Mouse (Mus musculus) lung, postnatal 0 days (tissue): ENCODE data around the gene Gtf2a2. TPM values are rescaled to one million over a fixed set of nuclear protein-coding genes. Genes with fewer than 3 reads are reported as not detected.
A peak's percentile ranks its signal among the peaks of the same experiment; 100 is the strongest.

Experiments
- ATAC-seq: fragments of 200-750 bp; cut with Nextera tagmentation; 2 replicates; pipeline ENCODE4 v1.8.0; 2017; ENCODE audit warnings: moderate library complexity
- DNase-seq: peaks from one replicate; pipeline ENCODE4 v3.0.0-alpha.2; 2016; ENCODE audit warnings: low spot score
- H3K27ac ChIP-seq: fragments of 300-500 bp; sonication (generic); 2 replicates; pipeline ENCODE4 v1.5.1; 2014; ENCODE audit warnings: antibody characterized with exemption, mild to moderate bottlenecking, low read length, mixed read lengths
- H3K27me3 ChIP-seq: fragments of 300-500 bp; sonication (generic); replicated peaks from 2 replicates; pipeline ENCODE4 v1.6.1; 2014; ENCODE audit warnings: low read length, mixed read lengths; ENCODE audit not compliant: insufficient read depth
- H3K36me3 ChIP-seq: fragments of 300-500 bp; sonication (generic); 2 replicates; pipeline ENCODE4 v1.6.1; 2014; ENCODE audit warnings: low read length, mixed read lengths; ENCODE audit not compliant: insufficient read depth
- H3K4me1 ChIP-seq: fragments of 300-500 bp; sonication (generic); 2 replicates; pipeline ENCODE4 v1.6.1; 2014; ENCODE audit warnings: antibody characterized with exemption, low read depth, low read length, mixed read lengths; ENCODE audit not compliant: insufficient read depth
- H3K4me2 ChIP-seq: fragments of 300-500 bp; sonication (generic); replicated peaks from 2 replicates; pipeline ENCODE4 v1.6.1; 2014; ENCODE audit warnings: low read depth, mild to moderate bottlenecking, low read length, moderate library complexity, mixed read lengths
- H3K4me3 ChIP-seq: fragments of 300-500 bp; sonication (generic); 2 replicates; pipeline ENCODE4 v1.5.1; 2014; ENCODE audit warnings: low read depth, low read length
- H3K9ac ChIP-seq: fragments of 300-500 bp; sonication (generic); replicated peaks from 2 replicates; pipeline ENCODE4 v1.6.1; 2014; ENCODE audit warnings: low read depth, mild to moderate bottlenecking
- H3K9me3 ChIP-seq: fragments of 300-500 bp; sonication (generic); 2 replicates; pipeline ENCODE4 v1.6.1; 2016; ENCODE audit warnings: low read length, mixed read lengths
- CTCF ChIP-seq: IDR thresholded peaks from 2 replicates; pipeline ENCODE4 v1.5.1; 2016; ENCODE audit warnings: antibody characterized with exemption, mild to moderate bottlenecking
- EP300 ChIP-seq: IDR thresholded peaks from 2 replicates; pipeline ENCODE4 v1.6.1; 2016; ENCODE audit warnings: antibody characterized with exemption, mild to moderate bottlenecking, control low read depth
- WGBS: fragments of 180-500 bp; shearing (Covaris S2); extraction: QIAGEN DNeasy Blood & Tissue Kit; methylation state at CpG from one replicate; pipeline ENCODE4 v1.1.7; 2014; 5-methylcytosine and 5-hydroxymethylcytosine counted together
- polyA plus RNA-seq: library from polyadenylated mRNA; unstranded; fragments of >200 nt; fragmentation: Nextera tagmentation; extraction: Ambion mirVana; gene quantifications from 2 replicates; pipeline ENCODE4 v1.2.1, GENCODE M21; 2015

Gene Gtf2a2
- polyA plus RNA-seq, 1 experiment from 2014 or later, result 142 TPM

DNA sequence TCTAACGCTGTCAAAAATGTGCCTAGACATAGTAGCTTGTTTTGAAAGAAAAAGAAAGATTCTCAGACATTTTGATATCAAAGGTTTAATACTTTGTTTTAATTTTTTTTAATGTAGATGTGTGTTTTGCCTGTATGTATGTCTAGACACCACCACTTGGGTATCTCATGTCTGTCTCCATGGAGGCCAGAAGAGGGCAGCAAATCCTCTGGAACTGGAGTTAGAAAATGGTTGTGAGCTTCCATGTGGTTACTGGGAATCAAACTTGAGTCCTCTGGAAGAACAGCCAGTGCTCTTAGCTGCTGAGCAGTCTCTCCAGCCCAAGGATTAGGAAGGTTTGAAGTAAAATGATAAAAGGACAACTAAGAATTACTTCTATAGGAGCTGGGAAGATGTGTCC, 13.0 kb upstream of the Gtf2a2 start:
- DNase-seq (no peak), ATAC-seq (no peak)
- Histone ChIP-seq H3K27ac (no peak overlapping the region), H3K4me1 (no peaks in the 10 kb centered on the region), H3K27me3 (no peaks in the 10 kb centered on the region), H3K36me3 (peaks cover 44% of the 10 kb centered on the region), H3K4me2 (no peak overlapping the region), H3K9me3 (no peaks in the 10 kb centered on the region), H3K4me3 (no peak overlapping the region), H3K9ac (no peak overlapping the region)
- 91% methylated on average over 1 of the region's 1 CpGs for WGBS
- peak; percentile 37 for TF ChIP-seq CTCF
- TF ChIP-seq EP300, result no peak

- Histone ChIP-seq H3K27me3 (no peaks in the 10 kb centered on the region), H3K4me2 (no peak overlapping the region), H3K9ac (no peak overlapping the region), H3K27ac (no peak overlapping the region), H3K4me3 (no peak overlapping the region), H3K9me3 (no peaks in the 10 kb centered on the region), H3K4me1 (no peaks in the 10 kb centered on the region), H3K36me3 (peaks cover 42% of the 10 kb centered on the region)
- no peak for TF ChIP-seq CTCF
- TF ChIP-seq EP300, result no peak
- whole genome bisulfite sequencing, result 56% methylated on average over 10 of the region's 10 CpGs
- DNase-seq (peak; percentile 9), ATAC-seq (no peak)
Observed at GRCm38 (mm10) chr9:70003516-70003915, 8.8 kb upstream of the Gtf2a2 start.

GRCm38 (mm10) chr9:70006984-70007383, 5.4 kb upstream of the Gtf2a2 start:
- Histone ChIP-seq H3K4me1 (no peaks in the 10 kb centered on the region), H3K27me3 (no peaks in the 10 kb centered on the region), H3K36me3 (peaks cover 28% of the 10 kb centered on the region), H3K27ac (no peak overlapping the region), H3K9me3 (no peaks in the 10 kb centered on the region), H3K9ac (no peak overlapping the region), H3K4me3 (no peak overlapping the region), H3K4me2 (no peak overlapping the region)
- WGBS, result 78% methylated on average over 5 of the region's 5 CpGs
- DNase-seq (peak; percentile 42), ATAC-seq (no peak)
- TF ChIP-seq EP300 (no peak), CTCF (no peak)

- Histone ChIP-seq H3K4me2 (no peak overlapping the region), H3K4me3 (no peak overlapping the region), H3K27me3 (no peaks in the 10 kb centered on the region), H3K36me3 (peaks cover 28% of the 10 kb centered on the region), H3K4me1 (no peaks in the 10 kb centered on the region), H3K27ac (no peak overlapping the region), H3K9me3 (no peaks in the 10 kb centered on the region), H3K9ac (no peak overlapping the region)
- DNase-seq (no peak), ATAC-seq (no peak)
- WGBS, result 83% methylated on average over 14 of the region's 14 CpGs
- no peak for TF ChIP-seq EP300
- TF ChIP-seq CTCF, result no peak
Observed at GRCm38 (mm10) chr9:70007506-70008248, 4.7 kb upstream of the Gtf2a2 start.

GRCm38 (mm10) chr9:70009754-70010304, 2.5 kb upstream of the Gtf2a2 start:
- no peak for DNase-seq
- no peak overlapping the region for H3K4me3 ChIP-seq
- no peak for ATAC-seq
- no peaks in the 10 kb centered on the region for H3K9me3 ChIP-seq
- H3K4me2 ChIP-seq, result no peak overlapping the region
- H3K27ac ChIP-seq, result no peak overlapping the region
- WGBS, result 73% methylated on average over 8 of the region's 8 CpGs
- peaks cover 7% of the 10 kb centered on the region for H3K4me1 ChIP-seq
- H3K9ac ChIP-seq, result no peak overlapping the region
- H3K27me3 ChIP-seq, result no peaks in the 10 kb centered on the region
- H3K36me3 ChIP-seq, result peaks cover 19% of the 10 kb centered on the region; the same call in 1 of the 2 replicates
- no peak for TF ChIP-seq CTCF
- TF ChIP-seq EP300, result no peak

DNA sequence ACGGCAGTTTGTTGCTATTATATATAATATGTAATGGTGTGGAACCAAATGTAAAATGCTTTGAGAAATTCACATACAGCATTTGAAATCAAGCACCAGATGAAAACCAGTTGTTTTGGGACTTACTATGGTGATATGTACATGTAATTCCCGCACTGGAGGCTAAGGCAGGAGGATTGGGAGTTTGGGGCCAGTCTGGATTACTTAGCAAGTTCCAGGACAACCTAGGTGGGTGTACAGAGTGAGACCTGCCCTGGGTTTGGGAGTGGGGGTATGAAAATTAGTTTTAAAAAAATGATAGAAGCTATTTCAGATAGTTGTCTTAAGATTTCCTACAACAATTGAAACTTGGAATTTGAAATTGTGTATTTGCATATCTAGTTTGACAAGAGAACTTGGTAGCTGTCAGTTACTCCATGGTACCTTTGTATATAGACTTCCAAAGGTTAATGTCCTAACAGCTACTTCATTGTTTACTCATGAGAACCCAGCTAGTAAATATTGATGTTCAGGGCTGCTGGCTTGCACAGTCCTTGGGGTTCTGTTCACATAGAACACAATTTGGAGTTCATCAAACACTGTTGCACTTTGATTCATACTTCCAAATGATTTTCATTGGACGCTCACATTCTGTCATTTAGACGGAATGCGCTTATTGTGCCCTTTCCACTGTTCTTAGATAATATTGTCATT, 1.4 kb upstream of the Gtf2a2 start:
- H3K9me3 ChIP-seq, result no peaks in the 10 kb centered on the region
- DNase-seq (no peak), ATAC-seq (no peak)
- whole genome bisulfite sequencing, result 89% methylated on average over 5 of the region's 5 CpGs
- H3K4me2 ChIP-seq, result no peak overlapping the region
- no peaks in the 10 kb centered on the region for H3K27me3 ChIP-seq
- H3K36me3 ChIP-seq, result peaks cover 19% of the 10 kb centered on the region; the same call in 1 of the 2 replicates
- no peak overlapping the region for H3K4me3 ChIP-seq
- TF ChIP-seq EP300 (no peak), CTCF (no peak)
- H3K9ac ChIP-seq, result no peak overlapping the region
- H3K27ac ChIP-seq, result no peak overlapping the region
- peaks cover 7% of the 10 kb centered on the region for H3K4me1 ChIP-seq
